Mouse (Mus musculus) embryonic fibroblast, embryonic 13.5 days (primary cell): Measurements from ENCODE around the gene Phf21a.

Source experiments
- CTCF ChIP-seq: IDR thresholded peaks from 2 replicates; pipeline ENCODE4 v1.5.1; 2011; ENCODE audit warnings: mild to moderate bottlenecking, control low read depth, low read length, moderate library complexity, borderline replicate concordance; ENCODE audit not compliant: insufficient read depth
- POLR2A ChIP-seq: IDR thresholded peaks from 2 replicates; pipeline ENCODE4 v1.6.1; 2011; ENCODE audit warnings: low read depth, mild to moderate bottlenecking, control low read depth, low read length, moderate library complexity

- TF ChIP-seq CTCF = no peak
- TF ChIP-seq POLR2A = no peak
Measured at GRCm38 (mm10) chr2:92190960-92191359, 98.0 kb downstream of the Phf21a start.
